Mouse (Mus musculus): ENCODE data around the gene Trmt1l. TPM values are rescaled to one million over a fixed set of nuclear protein-coding genes. Genes with fewer than 3 reads are reported as not detected.

Trmt1l gene
- total RNA-seq (2012; rRNA removed) = 21.6 and 21.8 TPM in 2 replicates
- total RNA-seq (2014; rRNA removed) = 20.9 and 22.7 TPM in 2 replicates
- 18.9 and 23.7 TPM in 2 replicates for polyA plus RNA-seq (2012; ENCODE audit: insufficient read length, low read depth)

DNA sequence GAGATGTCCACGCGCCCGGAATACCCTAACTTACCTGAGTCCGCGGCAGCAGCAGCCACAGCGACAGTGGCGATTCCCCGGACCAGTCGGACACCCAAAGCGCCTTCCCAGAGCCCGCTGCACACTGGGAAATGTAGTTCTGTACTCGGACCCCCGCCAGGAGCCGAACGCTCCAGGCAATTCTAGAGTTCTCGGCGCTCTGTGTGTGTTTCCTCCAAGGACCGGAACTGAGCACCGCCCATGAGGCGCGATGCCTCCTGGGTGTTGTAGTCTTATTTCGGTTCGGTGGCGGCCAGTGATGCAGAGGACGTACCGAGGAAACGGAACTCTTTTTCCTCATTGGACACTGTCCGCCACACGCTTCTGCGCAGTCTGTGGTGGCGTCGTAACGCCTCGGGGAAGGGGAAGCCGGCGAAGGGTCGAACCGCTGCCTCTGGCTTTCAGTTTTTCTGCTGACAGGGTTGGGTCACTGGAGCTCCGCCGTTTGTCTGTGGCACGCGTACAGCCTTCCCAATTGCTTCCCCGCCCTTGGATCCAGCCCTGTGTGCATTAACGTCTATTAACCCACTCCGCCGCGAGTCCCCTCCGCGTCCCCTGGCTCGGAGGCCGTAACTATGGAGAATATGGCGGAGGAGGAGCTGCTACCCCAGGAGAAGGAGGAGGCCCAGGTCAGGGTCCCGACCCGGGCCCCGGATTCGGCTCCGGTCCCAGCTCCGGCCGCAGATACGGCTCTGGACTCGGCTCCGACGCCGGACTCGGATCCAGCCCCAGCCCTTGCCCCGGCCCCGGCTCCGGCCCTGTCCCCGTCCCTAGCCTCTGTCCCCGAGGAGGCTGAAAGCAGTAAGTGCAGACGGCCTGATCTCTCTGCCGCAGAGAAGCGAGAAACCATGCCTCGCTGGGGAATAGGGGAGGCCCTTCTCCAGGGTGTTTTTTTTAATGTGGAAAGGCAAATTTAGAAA lies at the start of gene Trmt1l, which contains the start of gene Swt1:
Gene Trmt1l, plus strand, starts transcription at position 280 of the 959 bp plus-strand sequence.
Gene Swt1, minus strand, starts transcription at position 193 of the 959 bp plus-strand sequence.
- Histone ChIP-seq H3K36me3 (replicated peaks in 1 of 2; ENCODE audit: control insufficient read depth in 1 of 2, insufficient read depth in 1 of 2, low read length in 1 of 2) (peaks cover 0 to 9% of the 10 kb centered on the region in 2 experiments), H3K4me3 (replicated peaks in 1 of 3; ENCODE audit: low read depth in 2 of 3, low read length in 2 of 3, poor library complexity in 1 of 3) (peak within 1 kb of the TSS; percentile 88 to 91 (median 91)), H3K27ac (ENCODE audit: insufficient read depth, low read depth) (peak within 1 kb of the TSS; percentile 75), H3K9ac (ENCODE audit: insufficient read depth, low read depth) (peak within 1 kb of the TSS; percentile 97), H3K79me2 (replicated peaks; ENCODE audit: control insufficient read depth, extremely low read depth, insufficient read depth, poor library complexity, severe bottlenecking) (peaks cover 37% of the 10 kb centered on the region), H3K9me3 (replicated peaks; ENCODE audit: low read length) (no peaks in the 10 kb centered on the region), H3K4me1 (ENCODE audit: control insufficient read depth in 1 of 2, insufficient read depth in 2 of 2) (peaks cover 0 to 29% of the 10 kb centered on the region in 2 experiments; a peak in 3 of 4 replicates), H3K4me2 (ENCODE audit: insufficient read depth, low read depth, poor library complexity, severe bottlenecking) (peak within 1 kb of the TSS; percentile 94), H3K27me3 (replicated peaks) (no peaks in the 10 kb centered on the region)
- peak; percentile 99 for DNase-seq (ENCODE audit: extremely low read depth)
- in situ Hi-C loops (cut with MboI; ENCODE audit: low pct_ligation_motif_present, low pct_unique_long_range_greater_than_20kb, low sequenced_read_pairs) = no loop called here
- dilution Hi-C loops (cut with MboI; ENCODE audit: extremely low pct_ligation_motif_present, extremely low pct_unique_long_range_greater_than_20kb, low sequenced_read_pairs) = no loop called here
- TF ChIP-seq MAFK (IDR thresholded peaks at IDR 0.05; ENCODE audit: insufficient replicate concordance, low read length) (no peak), MXI1 (IDR thresholded peaks at IDR 0.05; ENCODE audit: low read depth, low read length) (peak; percentile 76), ETS1 (conservative IDR thresholded peaks at IDR 0.05; ENCODE audit: low read depth, low read length) (no peak), TCF12 (IDR thresholded peaks at IDR 0.05; ENCODE audit: low read depth, low read length) (peak; percentile 55), CTCF (conservative IDR thresholded peaks at IDR 0.05 in 1 of 2, IDR thresholded peaks at IDR 0.05 in 1 of 2; ENCODE audit: low read depth in 2 of 2, low read length in 2 of 2) (no peak), MAZ (IDR thresholded peaks at IDR 0.05; ENCODE audit: low read depth, low read length) (peak; percentile 93), NELFE (IDR thresholded peaks at IDR 0.05; ENCODE audit: low read depth, low read length) (peak; percentile 94), HCFC1 (IDR thresholded peaks at IDR 0.05; ENCODE audit: low read depth, low read length) (peak; percentile 99), RCOR1 (conservative IDR thresholded peaks at IDR 0.05; ENCODE audit: low read depth, low read length) (no peak), CHD2 (IDR thresholded peaks at IDR 0.05; ENCODE audit: low read length) (peak; percentile 61), SIN3A (IDR thresholded peaks at IDR 0.05; ENCODE audit: low read length) (peak; percentile 88), GABPA (IDR thresholded peaks at IDR 0.05; ENCODE audit: insufficient replicate concordance, low read depth, low read length) (peak; percentile 85; the same call in 1 of the 2 replicates), ELF1 (IDR thresholded peaks at IDR 0.05; ENCODE audit: low read depth, low read length) (peak; percentile 92), KAT2A (IDR thresholded peaks at IDR 0.05; ENCODE audit: insufficient replicate concordance, low read length) (peak; percentile 99), RAD21 (IDR thresholded peaks at IDR 0.05; ENCODE audit: low read depth, low read length) (no peak), POLR2AphosphoS2 (IDR thresholded peaks at IDR 0.05; ENCODE audit: low read depth, low read length) (peak; percentile 93), JUN (IDR thresholded peaks at IDR 0.05; ENCODE audit: insufficient read depth, low read depth, low read length) (no peak), UBTF (IDR thresholded peaks at IDR 0.05; ENCODE audit: low read depth, low read length) (no peak; the same call in 1 of the 2 replicates), TBP (conservative IDR thresholded peaks at IDR 0.05; ENCODE audit: low read depth, low read length) (peak; percentile 89), PAX5 (IDR thresholded peaks at IDR 0.05; ENCODE audit: low read length) (no peak), USF1 (IDR thresholded peaks at IDR 0.05; ENCODE audit: low read depth, low read length) (no peak; the same call in 1 of the 2 replicates), NRF1 (IDR thresholded peaks at IDR 0.05; ENCODE audit: low read depth, low read length) (peak; percentile 84), ZKSCAN1 (IDR thresholded peaks at IDR 0.05; ENCODE audit: borderline replicate concordance, low read depth, low read length) (no peak), MAX (IDR thresholded peaks at IDR 0.05; ENCODE audit: low read length) (no peak; the same call in 1 of the 2 replicates), SMC3 (IDR thresholded peaks at IDR 0.05; ENCODE audit: low read depth, low read length) (no peak), E2F4 (IDR thresholded peaks at IDR 0.05; ENCODE audit: insufficient replicate concordance, low read depth, low read length) (no peak), POLR2A (IDR thresholded peaks at IDR 0.05; ENCODE audit: low read depth, low read length) (peak; percentile 97), USF2 (conservative IDR thresholded peaks at IDR 0.05; ENCODE audit: low read depth, low read length) (no peak), JUND (conservative IDR thresholded peaks at IDR 0.05; ENCODE audit: low read depth, low read length) (no peak), BHLHE40 (IDR thresholded peaks at IDR 0.05; ENCODE audit: low read depth, low read length) (0 out of 2 replicates have a peak, but pooled peaks have one; percentile 10), ZNF384 (IDR thresholded peaks at IDR 0.05; ENCODE audit: low read depth, low read length) (no peak), ZC3H11A (IDR thresholded peaks at IDR 0.05; ENCODE audit: low read depth, low read length) (no peak), CHD1 (IDR thresholded peaks at IDR 0.05; ENCODE audit: low read depth, low read length) (no peak; the same call in 1 of the 2 replicates), EP300 (IDR thresholded peaks at IDR 0.05; ENCODE audit: low read length) (no peak), ZMIZ1 (IDR thresholded peaks at IDR 0.05; ENCODE audit: low read depth, low read length) (peak; percentile 70), MYC (IDR thresholded peaks at IDR 0.05; ENCODE audit: low read depth, low read length) (0 out of 2 replicates have a peak, but pooled peaks have one; percentile 53), MEF2A (IDR thresholded peaks at IDR 0.05; ENCODE audit: borderline replicate concordance, low read depth, low read length) (peak; percentile 54)
